Mouse (Mus musculus): ENCODE results near the gene Atp8a1. TPM values are rescaled to one million over a fixed set of nuclear protein-coding genes. Genes with fewer than 3 reads are reported as not detected.

Atp8a1 gene
- total and polyA plus RNA-seq, 3 experiments: 4.4 to 11.2 (median 5.5) TPM

GRCm38 (mm10) chr5:67654572-67654971 lies 192.7 kb downstream of the Atp8a1 start:
- Histone ChIP-seq H3K9ac (ENCODE audit: insufficient read depth, low read depth) (no peak overlapping the region), H3K9me3 (replicated peaks; ENCODE audit: low read length) (no peaks in the 10 kb centered on the region), H3K27me3 (replicated peaks) (no peaks in the 10 kb centered on the region), H3K4me2 (ENCODE audit: insufficient read depth, low read depth, poor library complexity, severe bottlenecking) (no peak overlapping the region), H3K27ac (ENCODE audit: insufficient read depth, low read depth) (no peak overlapping the region), H3K79me2 (replicated peaks; ENCODE audit: control insufficient read depth, extremely low read depth, insufficient read depth, poor library complexity, severe bottlenecking) (no peaks in the 10 kb centered on the region), H3K4me3 (replicated peaks in 1 of 3; ENCODE audit: low read depth in 2 of 3, low read length in 2 of 3, poor library complexity in 1 of 3) (no peak overlapping the region), H3K36me3 (replicated peaks in 1 of 2; ENCODE audit: control insufficient read depth in 1 of 2, insufficient read depth in 1 of 2, low read length in 1 of 2) (peaks cover 10 to 26% of the 10 kb centered on the region in 2 experiments), H3K4me1 (ENCODE audit: control insufficient read depth in 1 of 2, insufficient read depth in 2 of 2) (no peaks in the 10 kb centered on the region)
- dilution Hi-C loops (cut with MboI; ENCODE audit: extremely low pct_ligation_motif_present, extremely low pct_unique_long_range_greater_than_20kb, low sequenced_read_pairs): no loop called here
- DNase-seq (ENCODE audit: extremely low read depth): no peak
- in situ Hi-C loops (cut with MboI; ENCODE audit: low pct_ligation_motif_present, low pct_unique_long_range_greater_than_20kb, low sequenced_read_pairs): no loop called here
- TF ChIP-seq ETS1 (conservative IDR thresholded peaks at IDR 0.05; ENCODE audit: low read depth, low read length): no peak
- TF ChIP-seq RAD21 (IDR thresholded peaks at IDR 0.05; ENCODE audit: low read depth, low read length): no peak
- no peak for TF ChIP-seq MXI1 (IDR thresholded peaks at IDR 0.05; ENCODE audit: low read depth, low read length)
- TF ChIP-seq GABPA (IDR thresholded peaks at IDR 0.05; ENCODE audit: insufficient replicate concordance, low read depth, low read length): no peak
- no peak for TF ChIP-seq IRF4 (IDR thresholded peaks at IDR 0.05; ENCODE audit: low read depth, low read length)
- TF ChIP-seq BHLHE40 (IDR thresholded peaks at IDR 0.05; ENCODE audit: low read depth, low read length): no peak
- no peak for TF ChIP-seq KAT2A (IDR thresholded peaks at IDR 0.05; ENCODE audit: insufficient replicate concordance, low read length)
- no peak for TF ChIP-seq POLR2A (IDR thresholded peaks at IDR 0.05; ENCODE audit: low read depth, low read length)
- no peak for TF ChIP-seq USF2 (conservative IDR thresholded peaks at IDR 0.05; ENCODE audit: low read depth, low read length)
- TF ChIP-seq TCF12 (IDR thresholded peaks at IDR 0.05; ENCODE audit: low read depth, low read length): no peak
- no peak for TF ChIP-seq PAX5 (IDR thresholded peaks at IDR 0.05; ENCODE audit: low read length)
- TF ChIP-seq ZMIZ1 (IDR thresholded peaks at IDR 0.05; ENCODE audit: low read depth, low read length): no peak
- TF ChIP-seq MEF2A (IDR thresholded peaks at IDR 0.05; ENCODE audit: borderline replicate concordance, low read depth, low read length): no peak
- TF ChIP-seq HCFC1 (IDR thresholded peaks at IDR 0.05; ENCODE audit: low read depth, low read length): no peak
- TF ChIP-seq NELFE (IDR thresholded peaks at IDR 0.05; ENCODE audit: low read depth, low read length): no peak
- TF ChIP-seq MAZ (IDR thresholded peaks at IDR 0.05; ENCODE audit: low read depth, low read length): no peak

GRCm38 (mm10) chr5:67653543-67653942 lies 193.7 kb downstream of the Atp8a1 start:
- in situ Hi-C loops (cut with MboI; ENCODE audit: low pct_ligation_motif_present, low pct_unique_long_range_greater_than_20kb, low sequenced_read_pairs) (no loop called here), dilution Hi-C loops (cut with MboI; ENCODE audit: extremely low pct_ligation_motif_present, extremely low pct_unique_long_range_greater_than_20kb, low sequenced_read_pairs) (no loop called here)
- Histone ChIP-seq H3K9me3 (replicated peaks; ENCODE audit: low read length) (no peaks in the 10 kb centered on the region), H3K9ac (ENCODE audit: insufficient read depth, low read depth) (no peak overlapping the region), H3K27ac (ENCODE audit: insufficient read depth, low read depth) (no peak overlapping the region), H3K4me1 (ENCODE audit: control insufficient read depth in 1 of 2, insufficient read depth in 2 of 2) (no peaks in the 10 kb centered on the region), H3K79me2 (replicated peaks; ENCODE audit: control insufficient read depth, extremely low read depth, insufficient read depth, poor library complexity, severe bottlenecking) (no peaks in the 10 kb centered on the region), H3K4me2 (ENCODE audit: insufficient read depth, low read depth, poor library complexity, severe bottlenecking) (no peak overlapping the region), H3K4me3 (replicated peaks in 1 of 3; ENCODE audit: low read depth in 2 of 3, low read length in 2 of 3, poor library complexity in 1 of 3) (no peak overlapping the region), H3K27me3 (replicated peaks) (no peaks in the 10 kb centered on the region), H3K36me3 (replicated peaks in 1 of 2; ENCODE audit: control insufficient read depth in 1 of 2, insufficient read depth in 1 of 2, low read length in 1 of 2) (peaks cover 10 to 32% of the 10 kb centered on the region in 2 experiments)
- TF ChIP-seq E2F4 (IDR thresholded peaks at IDR 0.05; ENCODE audit: insufficient replicate concordance, low read depth, low read length) (no peak), MAFK (IDR thresholded peaks at IDR 0.05; ENCODE audit: insufficient replicate concordance, low read length) (no peak), ELF1 (IDR thresholded peaks at IDR 0.05; ENCODE audit: low read depth, low read length) (no peak), POLR2AphosphoS2 (IDR thresholded peaks at IDR 0.05; ENCODE audit: low read depth, low read length) (no peak), NELFE (IDR thresholded peaks at IDR 0.05; ENCODE audit: low read depth, low read length) (no peak), UBTF (IDR thresholded peaks at IDR 0.05; ENCODE audit: low read depth, low read length) (no peak), EP300 (IDR thresholded peaks at IDR 0.05; ENCODE audit: low read length) (no peak), MAZ (IDR thresholded peaks at IDR 0.05; ENCODE audit: low read depth, low read length) (no peak), ETS1 (conservative IDR thresholded peaks at IDR 0.05; ENCODE audit: low read depth, low read length) (no peak), RAD21 (IDR thresholded peaks at IDR 0.05; ENCODE audit: low read depth, low read length) (no peak), HCFC1 (IDR thresholded peaks at IDR 0.05; ENCODE audit: low read depth, low read length) (no peak), MYC (IDR thresholded peaks at IDR 0.05; ENCODE audit: low read depth, low read length) (no peak), CHD1 (IDR thresholded peaks at IDR 0.05; ENCODE audit: low read depth, low read length) (no peak), SMC3 (IDR thresholded peaks at IDR 0.05; ENCODE audit: low read depth, low read length) (no peak), CTCF (conservative IDR thresholded peaks at IDR 0.05 in 1 of 2, IDR thresholded peaks at IDR 0.05 in 1 of 2; ENCODE audit: low read depth in 2 of 2, low read length in 2 of 2) (no peak)
- no peak for DNase-seq (ENCODE audit: extremely low read depth)

Measured in CH12.LX (cell line).